Mouse (Mus musculus) embryonic facial prominence, embryonic 13.5 days (tissue): Measurements from ENCODE around the gene Ankrd27. TPM values are rescaled to one million over a fixed set of nuclear protein-coding genes. Genes with fewer than 3 reads are reported as not detected.

ENCODE experiments used
- ATAC-seq: fragments of 200-750 bp; cut with Nextera tagmentation; 2 replicates; pipeline ENCODE4 v1.8.0; 2017; ENCODE audit warnings: low read depth; ENCODE audit not compliant: insufficient number of reproducible peaks, insufficient read depth, low FRiP score, low TSS enrichment
- H3K27ac ChIP-seq: fragments of 300-500 bp; sonication (generic); 2 replicates; pipeline ENCODE4 v1.5.1; 2015; ENCODE audit warnings: moderate library complexity, mild to moderate bottlenecking, inconsistent platforms
- H3K27me3 ChIP-seq: fragments of 300-500 bp; sonication (generic); 2 replicates; pipeline ENCODE4 v1.6.1; 2015; ENCODE audit warnings: mild to moderate bottlenecking, inconsistent platforms
- H3K36me3 ChIP-seq: fragments of 300-500 bp; sonication (generic); 2 replicates; pipeline ENCODE4 v1.6.1; 2015; ENCODE audit warnings: mild to moderate bottlenecking, inconsistent platforms
- H3K4me1 ChIP-seq: fragments of 300-500 bp; sonication (generic); 2 replicates; pipeline ENCODE4 v1.6.1; 2015; ENCODE audit warnings: inconsistent platforms
- H3K4me2 ChIP-seq: fragments of 300-500 bp; sonication (generic); 2 replicates; pipeline ENCODE4 v1.6.1; 2015; ENCODE audit warnings: moderate library complexity, mild to moderate bottlenecking, inconsistent platforms
- H3K4me3 ChIP-seq: fragments of 300-500 bp; sonication (generic); 2 replicates; pipeline ENCODE4 v1.5.1; 2015; ENCODE audit warnings: mild to moderate bottlenecking, inconsistent platforms
- H3K9ac ChIP-seq: fragments of 300-500 bp; sonication (generic); 2 replicates; pipeline ENCODE4 v1.6.1; 2015; ENCODE audit warnings: mild to moderate bottlenecking, inconsistent platforms
- H3K9me3 ChIP-seq: fragments of 300-500 bp; sonication (generic); 2 replicates; pipeline ENCODE4 v1.6.1; 2016; ENCODE audit warnings: inconsistent platforms
- WGBS: fragments of 180-500 bp; shearing (Covaris S2); methylation state at CpG from one replicate; pipeline ENCODE4 v1.1.7; 2015; ENCODE audit warnings: mixed read lengths; 5-methylcytosine and 5-hydroxymethylcytosine counted together
- polyA plus RNA-seq: library from polyadenylated mRNA; unstranded; fragments of >200 nt; fragmentation: Nextera tagmentation; extraction: Ambion mirVana; gene quantifications from 2 replicates; pipeline ENCODE4 v1.2.1, GENCODE M21; 2015

The Ankrd27 gene
- polyA plus RNA-seq, 1 experiment from 2014 or later, result 39.0 TPM

- Histone ChIP-seq H3K4me3 (no peak overlapping the region), H3K4me2 (no peak overlapping the region), H3K9me3 (no peaks in the 10 kb centered on the region), H3K36me3 (no peaks in the 10 kb centered on the region; the same call in 1 of the 2 replicates), H3K27ac (no peak overlapping the region), H3K27me3 (no peaks in the 10 kb centered on the region), H3K4me1 (peaks cover 9% of the 10 kb centered on the region), H3K9ac (no peak overlapping the region)
- ATAC-seq, result no peak
- 75% methylated on average over 3 of the region's 3 CpGs for WGBS
Measured at GRCm38 (mm10) chr7:35681559-35681958, 95.5 kb downstream of the Ankrd27 start.

- no peak for ATAC-seq
- Histone ChIP-seq H3K4me2 (no peak overlapping the region), H3K4me1 (peaks cover 29% of the 10 kb centered on the region), H3K4me3 (no peak overlapping the region), H3K27ac (no peak overlapping the region), H3K36me3 (no peaks in the 10 kb centered on the region; the same call in 1 of the 2 replicates), H3K27me3 (no peaks in the 10 kb centered on the region), H3K9ac (no peak overlapping the region), H3K9me3 (no peaks in the 10 kb centered on the region)
- 76% methylated on average over 6 of the region's 6 CpGs for WGBS
Measured at GRCm38 (mm10) chr7:35683409-35684122, 97.5 kb downstream of the Ankrd27 start.

- peaks cover 38% of the 10 kb centered on the region for H3K4me1 ChIP-seq
- no peak for ATAC-seq
- no peaks in the 10 kb centered on the region for H3K27me3 ChIP-seq
- 33% methylated on average over 11 of the region's 11 CpGs for WGBS
- no peaks in the 10 kb centered on the region for H3K9me3 ChIP-seq
- no peak overlapping the region for H3K4me3 ChIP-seq
- peaks cover 12% of the 10 kb centered on the region for H3K36me3 ChIP-seq
- peak overlapping the region; percentile 41 for H3K4me2 ChIP-seq
- no peak overlapping the region for H3K9ac ChIP-seq
- H3K27ac ChIP-seq, result peak overlapping the region; percentile 64
Measured at GRCm38 (mm10) chr7:35686216-35686615, 100.2 kb downstream of the Ankrd27 start.

- 26% methylated on average over 13 of the region's 13 CpGs for WGBS
- Histone ChIP-seq H3K27me3 (no peaks in the 10 kb centered on the region), H3K9ac (no peak overlapping the region), H3K4me1 (peaks cover 38% of the 10 kb centered on the region), H3K27ac (peak overlapping the region; percentile 64), H3K9me3 (no peaks in the 10 kb centered on the region), H3K4me3 (no peak overlapping the region), H3K4me2 (peak overlapping the region; percentile 41), H3K36me3 (peaks cover 18% of the 10 kb centered on the region)
- ATAC-seq, result no peak
Measured at GRCm38 (mm10) chr7:35686756-35687155, 100.7 kb downstream of the Ankrd27 start.

- Histone ChIP-seq H3K27ac (no peak overlapping the region), H3K9me3 (no peaks in the 10 kb centered on the region), H3K36me3 (peaks cover 22% of the 10 kb centered on the region), H3K4me1 (peaks cover 38% of the 10 kb centered on the region), H3K4me2 (peak overlapping the region; percentile 41), H3K4me3 (no peak overlapping the region), H3K9ac (no peak overlapping the region), H3K27me3 (no peaks in the 10 kb centered on the region)
- ATAC-seq, result no peak
- 23% methylated on average over 10 of the region's 10 CpGs for whole genome bisulfite sequencing
Measured at GRCm38 (mm10) chr7:35687229-35687628, 101.2 kb downstream of the Ankrd27 start.

GRCm38 (mm10) chr7:35688276-35688675 is 102.2 kb downstream of the Ankrd27 start:
- Histone ChIP-seq H3K27ac (peak overlapping the region; percentile 48; the same call in 1 of the 2 replicates), H3K27me3 (no peaks in the 10 kb centered on the region), H3K36me3 (peaks cover 32% of the 10 kb centered on the region), H3K4me3 (no peak overlapping the region), H3K4me1 (peaks cover 38% of the 10 kb centered on the region), H3K9ac (no peak overlapping the region), H3K4me2 (0 out of 2 replicates have a peak overlapping the region, but pooled peaks have one; percentile 14), H3K9me3 (no peaks in the 10 kb centered on the region)
- 42% methylated on average over 9 of the region's 9 CpGs for WGBS
- no peak for ATAC-seq

Other genes starting within 250 kb of the Ankrd27 start
- gene Faap24, start 189.4 kb upstream of the Ankrd27 start, polyA plus RNA-seq, result 16.1 and 17.4 TPM in 2 replicates
- 52.7 and 54.1 TPM in 2 replicates for gene Cep89, start 189.2 kb upstream of the Ankrd27 start, polyA plus RNA-seq
- 0.27 and 1.2 TPM in 2 replicates for gene Slc7a9, start 137.4 kb upstream of the Ankrd27 start, polyA plus RNA-seq
- 0.76 TPM in 1 of 2 replicates, not detected in the other for gene Tdrd12, start 48.5 kb upstream of the Ankrd27 start, polyA plus RNA-seq
- gene Nudt19, start 29.9 kb upstream of the Ankrd27 start, polyA plus RNA-seq, result 57.4 and 61.9 TPM in 2 replicates
- 0.26 and 0.28 TPM in 2 replicates for gene Rgs9bp, start 662 bp upstream of the Ankrd27 start, polyA plus RNA-seq
- gene Pdcd5, start 61.3 kb downstream of the Ankrd27 start, polyA plus RNA-seq, result 289 and 328 TPM in 2 replicates
- gene Dpy19l3, start 168.2 kb downstream of the Ankrd27 start, polyA plus RNA-seq, result 36.8 and 37.2 TPM in 2 replicates
- 22.3 and 23.7 TPM in 2 replicates for gene Zfp507, start 216.8 kb downstream of the Ankrd27 start, polyA plus RNA-seq